Mouse (Mus musculus) monocyte, adult 2 months (primary cell): Measurements from ENCODE around the gene Ogt.
A peak's percentile ranks its signal among the peaks of the same experiment; 100 is the strongest.

Experiments
- DNase-seq, 2 experiments: peaks; one replicate each; pipeline ENCODE4 v3.0.0; 2022; ENCODE audit warnings: low spot score in 2 of 2, low read depth in 1 of 2

The Ogt gene

DNA sequence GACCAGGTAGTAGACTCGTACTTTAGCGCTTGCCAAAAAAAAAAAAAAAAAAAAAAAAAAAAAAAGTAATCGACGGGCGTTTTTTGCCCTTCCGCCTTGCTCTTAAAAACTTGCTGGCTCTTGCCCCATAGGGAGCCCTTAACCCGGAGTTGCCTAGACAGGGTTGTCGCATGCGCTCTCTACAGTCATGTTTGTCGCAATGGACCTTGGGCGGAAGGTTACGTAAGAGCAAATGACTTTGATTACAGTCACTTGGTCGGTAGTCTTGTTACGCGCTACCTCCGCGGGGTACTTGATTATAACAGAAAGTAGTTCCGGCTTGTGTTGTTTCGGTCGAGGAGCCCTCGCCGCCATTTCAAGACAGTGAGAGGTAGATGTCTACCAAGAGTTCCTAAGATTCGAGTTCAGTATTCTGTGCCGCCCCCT lies at the start of gene Ogt:
Gene Ogt, plus strand, starts transcription at position 320 of the 426 bp plus-strand sequence.
- DNase-seq, result peak; percentile 79

- no peak for DNase-seq
Observed at GRCm38 (mm10) chrX:101616183-101616582, 23.7 kb upstream of the Ogt start.

- no peak for DNase-seq
Observed at GRCm38 (mm10) chrX:101617889-101618288, 22.0 kb upstream of the Ogt start.

- DNase-seq, result no peak
Observed at GRCm38 (mm10) chrX:101620317-101620716, 19.5 kb upstream of the Ogt start.

GRCm38 (mm10) chrX:101622539-101622938 lies 17.3 kb upstream of the Ogt start:
- DNase-seq, result no peak

GRCm38 (mm10) chrX:101636821-101637525 lies 2.9 kb upstream of the Ogt start:
- no peak for DNase-seq

DNA sequence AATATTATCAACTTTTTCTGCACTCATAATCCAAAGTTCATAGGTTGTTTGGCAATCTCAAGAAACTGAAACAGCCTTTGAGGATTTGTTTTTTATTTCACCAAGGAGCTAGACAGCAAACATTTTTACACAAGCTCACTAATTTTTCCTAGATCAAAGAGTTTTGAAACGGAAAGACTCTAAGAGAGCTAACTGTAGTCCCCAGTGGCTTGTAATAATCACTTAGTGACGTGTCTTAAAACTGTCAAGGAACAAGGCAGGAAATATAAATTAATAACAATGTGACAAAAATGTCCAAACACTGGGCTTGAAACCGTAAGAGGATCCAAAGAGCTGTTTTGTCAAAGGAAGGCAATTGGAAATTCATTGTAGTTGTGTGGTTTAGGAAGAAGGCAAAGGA lies 1.0 kb upstream of the Ogt start:
- no peak for DNase-seq

- no peak for DNase-seq
Observed at GRCm38 (mm10) chrX:101639306-101639705, 554 bp upstream of the Ogt start.

DNA sequence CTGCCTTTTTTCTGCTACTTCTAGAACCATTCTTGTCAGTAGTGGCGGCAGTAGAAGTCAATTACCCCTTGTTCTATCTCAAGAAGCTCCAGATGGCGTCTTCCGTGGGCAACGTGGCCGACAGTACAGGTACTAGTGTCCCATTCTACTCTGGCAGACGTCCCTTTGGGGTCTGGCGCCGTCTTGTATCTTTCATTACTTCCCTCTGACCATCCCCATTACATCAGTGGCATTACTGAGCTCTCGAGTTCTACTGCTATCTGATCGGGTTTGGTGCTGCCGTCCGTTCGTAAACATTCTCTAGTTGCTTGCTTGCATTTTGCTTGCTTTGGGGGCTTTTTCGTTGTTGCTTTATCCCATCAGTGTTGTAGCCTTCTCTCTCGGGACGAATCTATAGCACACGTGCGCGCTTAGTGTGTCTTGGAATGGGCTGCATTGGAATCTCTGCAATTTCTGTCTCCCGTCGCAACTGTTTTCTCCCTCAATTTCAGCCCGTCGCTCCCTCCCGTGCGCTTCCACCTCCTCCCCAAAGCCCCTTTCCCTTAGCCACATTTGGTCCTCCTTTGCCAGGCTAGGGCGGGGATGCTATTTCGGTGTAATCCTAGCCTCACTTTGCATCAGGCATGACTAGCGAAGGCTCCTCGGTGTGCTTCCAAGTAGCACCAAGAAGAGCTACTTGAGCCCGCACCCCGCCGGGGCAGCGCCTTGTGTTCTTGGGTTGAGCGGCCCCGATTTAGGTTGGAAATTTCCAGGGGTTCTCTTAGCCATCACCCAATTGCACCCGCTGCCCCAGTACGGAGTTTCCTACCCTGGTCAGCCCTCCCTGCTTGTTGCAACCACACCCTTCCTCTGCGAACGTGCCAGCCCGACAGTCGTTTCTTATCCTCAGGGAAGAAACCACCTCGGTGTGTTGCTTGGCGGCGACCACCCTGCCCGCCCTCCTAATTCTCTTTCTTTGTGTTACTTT lies 617 bp downstream of the Ogt start:
- no peak for DNase-seq

DNA sequence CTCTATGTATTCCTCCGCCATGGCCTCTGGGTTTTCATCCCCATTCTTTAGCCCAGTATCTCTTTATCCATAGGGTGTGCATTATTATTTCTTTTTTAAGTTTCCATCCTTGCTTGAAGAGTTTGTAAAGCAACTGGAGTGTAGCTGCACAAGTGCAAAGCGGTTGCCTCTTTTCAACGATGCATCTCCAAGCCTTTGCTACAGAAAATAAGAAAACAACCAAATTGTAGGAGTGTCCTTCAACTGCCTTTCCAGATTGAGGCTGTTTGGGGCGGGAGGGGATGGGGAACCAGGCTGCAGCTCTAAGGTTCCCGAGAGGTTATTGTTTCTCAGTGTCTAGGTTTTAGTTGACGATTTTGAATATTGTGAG lies 1.3 kb downstream of the Ogt start:
- DNase-seq, result no peak

GRCm38 (mm10) chrX:101642091-101642490 lies 2.2 kb downstream of the Ogt start:
- no peak for DNase-seq

GRCm38 (mm10) chrX:101645286-101645685 lies 5.4 kb downstream of the Ogt start:
- no peak for DNase-seq

GRCm38 (mm10) chrX:101646621-101647020 lies 6.8 kb downstream of the Ogt start:
- DNase-seq, result no peak

DNA sequence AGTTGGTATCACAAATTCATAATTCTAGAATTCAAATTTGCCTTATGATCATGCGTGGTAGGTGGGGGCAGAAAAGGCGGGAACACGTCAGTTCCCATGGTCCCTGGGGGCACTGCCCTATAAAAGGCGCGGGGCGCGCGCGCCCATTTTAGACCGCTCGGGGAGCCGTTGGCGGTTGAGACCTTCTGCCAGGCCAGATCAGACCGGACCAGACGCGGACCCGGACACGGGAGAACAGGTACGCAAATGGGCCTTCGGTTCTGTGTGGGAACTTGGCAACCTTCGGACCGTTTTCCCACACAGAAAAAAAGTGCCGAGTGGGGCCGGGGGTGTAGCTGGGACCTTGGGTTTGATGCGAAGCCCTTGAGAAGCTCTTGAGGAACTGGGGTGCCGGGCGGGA lies 55.8 kb downstream of the Ogt start:
- no peak for DNase-seq

GRCm38 (mm10) chrX:101697537-101697936 lies 57.7 kb downstream of the Ogt start:
- no peak for DNase-seq

DNA sequence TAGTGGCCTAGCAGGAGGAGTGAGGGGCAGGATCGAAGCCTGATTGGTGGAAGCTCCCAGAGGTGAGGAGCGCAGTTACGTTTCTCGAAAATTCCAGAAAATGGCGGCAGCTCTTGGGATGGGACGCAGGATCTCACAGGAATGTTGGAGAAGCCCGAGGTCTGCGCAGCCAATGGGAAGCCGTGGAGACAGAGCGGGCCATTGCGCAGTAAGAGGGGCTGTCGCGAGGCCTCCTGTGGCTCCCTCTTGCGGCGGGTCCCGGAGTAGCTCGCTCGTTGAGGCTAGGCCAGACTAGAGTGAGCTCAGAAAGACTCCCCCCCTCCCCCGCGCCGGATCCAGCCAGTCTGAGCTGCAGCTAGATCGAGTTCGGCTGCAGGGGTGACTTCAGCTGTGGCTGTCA lies 58.4 kb downstream of the Ogt start:
- DNase-seq, result no peak

GRCm38 (mm10) chrX:101705111-101705510 lies 65.3 kb downstream of the Ogt start:
- no peak for DNase-seq

DNA sequence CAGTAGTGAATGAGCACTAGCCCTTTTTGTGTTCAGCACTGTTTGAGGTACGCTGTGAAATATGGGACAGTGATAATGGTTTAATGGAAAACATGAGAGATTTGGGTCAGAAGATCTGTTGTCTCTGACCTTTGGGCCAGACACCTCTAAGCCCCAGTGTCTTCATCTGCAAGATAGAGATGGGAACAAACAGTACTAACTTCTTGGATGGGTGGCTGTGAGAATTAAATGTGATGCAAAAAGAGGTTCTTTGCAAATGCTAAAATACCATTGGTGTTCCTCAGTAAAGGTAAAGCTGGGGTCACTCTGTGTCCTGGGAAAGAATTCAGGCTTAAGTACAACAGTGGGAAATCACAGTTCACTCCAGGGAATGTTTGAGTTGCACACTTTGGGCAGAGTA lies 80.5 kb downstream of the Ogt start:
- DNase-seq, result no peak

- no peak for DNase-seq
Observed at GRCm38 (mm10) chrX:101730010-101730409, 90.2 kb downstream of the Ogt start.

DNA sequence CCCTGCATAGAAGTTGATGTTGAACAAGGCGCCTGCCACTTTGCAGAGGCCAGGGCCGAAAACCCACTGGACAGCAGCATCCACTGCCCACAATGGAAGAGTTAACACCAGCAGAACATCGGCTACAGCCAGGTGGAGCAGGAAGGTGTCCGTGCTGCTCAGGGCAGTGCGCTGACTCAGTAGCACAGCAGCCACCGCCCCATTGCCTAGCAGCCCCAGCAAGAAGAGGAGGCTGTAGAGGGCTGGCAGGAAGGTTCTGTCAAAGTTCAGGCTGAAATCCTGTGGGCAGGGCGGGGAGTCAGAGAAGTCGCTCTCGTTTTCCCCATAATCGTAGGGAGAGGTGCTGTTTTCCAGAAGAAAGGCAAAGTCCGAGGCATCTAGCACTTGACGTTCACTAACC lies 92.8 kb downstream of the Ogt start:
- DNase-seq, result no peak

- no peak for DNase-seq
Observed at GRCm38 (mm10) chrX:101733288-101733687, 93.4 kb downstream of the Ogt start.

DNA sequence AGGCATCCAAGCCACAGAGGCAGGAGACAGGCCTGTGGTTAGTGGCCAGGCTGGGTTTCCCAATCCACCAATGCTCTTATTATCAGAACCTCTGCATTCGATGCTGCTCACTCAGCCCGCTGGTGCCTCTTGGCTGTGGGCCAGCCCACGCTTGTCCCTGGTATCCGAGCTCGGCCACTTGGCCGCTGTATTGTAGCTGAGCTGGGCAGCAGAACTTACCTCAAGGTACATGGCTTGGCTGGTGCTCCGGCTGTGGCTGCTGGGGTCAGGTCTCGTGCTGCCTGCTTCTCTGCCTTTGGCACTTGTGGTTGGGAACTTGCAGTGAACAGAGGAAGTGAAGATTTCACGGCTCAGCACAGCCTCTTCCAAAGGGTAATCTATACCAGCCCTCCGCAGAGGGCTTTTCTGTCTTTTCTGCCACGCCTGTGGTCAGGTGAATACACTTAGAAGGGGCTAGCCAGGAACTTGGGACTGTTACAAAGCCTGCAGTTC lies 94.0 kb downstream of the Ogt start, which contains the start of gene Cxcr3:
Gene Cxcr3, minus strand, starts transcription at position 442 of the 492 bp plus-strand sequence.
- DNase-seq, result peak; percentile 33 to 41
